Mouse (Mus musculus): Measurements from ENCODE around the gene Lhpp.
"Not testable (repeated sequence)": the region's sequence is repeated elsewhere in the genome, so short reads cannot be mapped to it uniquely, and the experiment has no call there.

Lhpp gene

GRCm38 (mm10) chr7:132654412-132654811, 44.0 kb downstream of the Lhpp start:
- DNase-seq = no peak

DNA sequence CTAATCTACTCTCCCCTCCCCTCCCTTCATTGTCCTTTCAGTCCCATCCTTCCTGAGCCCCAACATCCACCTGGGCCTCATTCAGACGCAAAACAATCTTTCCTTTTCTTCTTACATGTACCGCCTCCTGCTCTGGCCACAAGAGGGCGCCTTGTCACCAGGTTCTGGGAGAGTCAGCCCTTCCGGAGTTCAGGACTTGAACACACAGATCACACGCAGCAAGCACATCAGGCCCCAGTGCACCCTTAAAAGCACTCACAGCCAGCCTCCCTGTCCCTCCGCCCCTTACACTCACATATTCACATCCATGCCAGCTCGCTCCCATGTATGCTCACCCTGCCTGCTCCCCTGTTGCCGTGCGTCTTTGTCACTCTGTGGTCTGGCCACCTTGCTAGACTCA, 45.6 kb downstream of the Lhpp start:
- peak; percentile 83 to 92 for DNase-seq

DNA sequence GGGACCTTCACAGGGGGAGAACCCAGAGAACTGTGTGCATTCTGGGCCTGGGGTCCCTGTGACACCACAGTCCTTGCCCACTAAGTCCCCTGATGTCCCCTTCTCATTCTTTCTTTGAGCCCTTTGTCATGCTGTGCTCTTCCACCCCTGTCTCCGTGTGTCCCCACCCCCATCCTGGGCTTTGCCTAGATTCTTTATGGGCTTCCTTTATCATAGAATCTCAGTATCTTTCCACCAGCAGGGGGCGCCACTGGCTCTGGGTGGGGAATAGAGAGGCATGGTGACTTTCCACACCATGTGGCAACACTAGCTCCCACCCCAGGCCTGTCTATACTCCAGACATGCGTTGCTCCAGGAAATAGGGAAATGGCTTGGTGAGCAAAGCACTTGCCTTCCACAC, 46.1 kb downstream of the Lhpp start:
- peak; percentile 82 to 90 for DNase-seq

DNA sequence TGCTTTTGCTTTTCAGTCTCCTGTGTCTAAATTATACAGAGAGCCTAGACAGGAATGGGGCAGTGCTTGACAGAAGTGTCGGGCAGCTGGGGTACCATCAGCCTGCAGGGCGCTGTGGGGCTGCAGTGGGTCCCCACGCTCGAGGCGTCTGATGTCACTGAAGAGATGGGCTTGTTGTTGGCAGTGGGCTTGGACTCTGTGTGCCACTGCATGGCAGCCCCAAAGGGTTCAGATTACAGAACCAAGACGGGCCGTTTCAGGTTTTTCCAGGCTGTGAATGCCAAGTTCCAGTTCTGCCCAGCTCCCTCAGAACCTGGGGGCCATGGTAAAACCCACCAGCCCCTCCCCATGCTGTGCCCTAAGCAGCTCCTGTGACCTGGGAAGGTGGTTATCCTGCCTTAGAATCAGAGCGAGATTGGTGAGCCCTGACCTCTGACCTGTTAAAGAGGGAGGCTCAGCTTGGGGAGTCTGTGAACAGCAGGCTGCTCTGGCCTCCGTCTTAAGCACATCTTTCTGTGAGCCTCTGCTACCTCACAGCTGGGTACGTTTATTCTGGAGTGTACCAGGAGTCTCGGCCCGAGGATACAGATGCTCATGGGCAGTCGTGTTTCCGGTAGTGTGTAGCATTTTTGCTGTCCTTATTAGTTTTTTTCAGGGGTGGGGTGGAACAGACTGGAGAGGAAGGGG, 47.1 kb downstream of the Lhpp start:
- no peak for DNase-seq

DNA sequence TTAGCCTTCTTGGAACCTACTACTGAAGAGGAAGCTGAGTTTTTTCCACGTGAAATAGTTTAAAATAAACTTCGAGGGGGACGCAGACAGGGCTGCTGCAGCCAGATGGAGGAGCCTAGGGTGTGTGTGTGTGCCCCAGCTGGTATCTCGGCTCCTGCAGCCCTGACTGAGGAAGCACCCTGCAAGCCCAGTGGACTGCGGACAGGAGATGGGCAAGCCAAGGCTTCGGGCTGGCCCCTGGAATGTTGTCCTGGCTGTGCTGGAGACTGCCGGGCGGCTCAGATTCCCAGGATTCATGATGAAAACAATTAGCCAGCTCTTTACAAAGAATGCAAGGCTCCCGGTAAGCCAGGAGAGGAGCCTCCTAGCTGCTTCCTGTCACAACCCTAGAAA, 47.6 kb downstream of the Lhpp start:
- no peak for DNase-seq

DNA sequence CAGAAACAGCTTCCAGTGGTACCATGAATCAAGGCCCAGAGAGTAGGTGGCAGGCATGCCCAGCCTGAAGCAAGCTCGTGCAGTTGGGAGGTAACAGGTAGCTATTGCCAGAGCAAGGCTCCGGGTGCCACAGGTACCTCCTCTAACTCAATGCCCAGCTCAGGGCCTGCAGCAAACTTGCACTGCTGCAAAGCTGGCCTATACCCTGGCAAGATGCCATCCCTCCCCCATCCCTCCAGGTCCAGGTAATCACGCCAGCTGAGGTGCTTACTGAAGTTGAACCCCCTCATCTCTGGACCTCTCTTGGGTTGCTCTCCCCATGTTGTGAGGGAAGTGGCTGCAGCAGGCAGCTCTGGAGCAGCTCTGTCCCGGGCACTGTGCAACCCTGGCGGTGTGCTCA, 48.2 kb downstream of the Lhpp start:
- DNase-seq = no peak

- no peak for DNase-seq
Observed at GRCm38 (mm10) chr7:132659633-132660032, 49.2 kb downstream of the Lhpp start.

- not testable (repeated sequence) for DNase-seq
Observed at GRCm38 (mm10) chr7:132662831-132663230, 52.4 kb downstream of the Lhpp start.

DNA sequence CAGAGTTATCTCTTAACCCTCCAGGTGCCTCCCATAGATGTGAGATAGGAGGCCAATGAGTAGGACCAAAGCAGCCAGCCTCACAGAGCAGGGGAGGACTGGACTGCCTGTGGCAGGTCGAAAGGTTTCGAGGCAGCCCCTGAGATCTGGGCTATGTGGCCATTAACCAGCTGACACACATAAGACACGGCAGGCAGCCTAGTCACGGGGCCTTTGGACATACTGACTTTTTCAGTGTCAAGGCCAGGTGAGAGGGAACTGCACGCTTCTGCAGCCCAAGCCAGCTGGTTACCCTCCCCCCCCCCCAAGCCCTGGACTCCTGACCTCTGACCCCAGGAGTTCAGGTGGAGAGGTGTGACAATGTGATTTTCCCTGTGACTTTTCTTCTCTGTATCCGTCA, 54.4 kb downstream of the Lhpp start:
- no peak for DNase-seq

DNA sequence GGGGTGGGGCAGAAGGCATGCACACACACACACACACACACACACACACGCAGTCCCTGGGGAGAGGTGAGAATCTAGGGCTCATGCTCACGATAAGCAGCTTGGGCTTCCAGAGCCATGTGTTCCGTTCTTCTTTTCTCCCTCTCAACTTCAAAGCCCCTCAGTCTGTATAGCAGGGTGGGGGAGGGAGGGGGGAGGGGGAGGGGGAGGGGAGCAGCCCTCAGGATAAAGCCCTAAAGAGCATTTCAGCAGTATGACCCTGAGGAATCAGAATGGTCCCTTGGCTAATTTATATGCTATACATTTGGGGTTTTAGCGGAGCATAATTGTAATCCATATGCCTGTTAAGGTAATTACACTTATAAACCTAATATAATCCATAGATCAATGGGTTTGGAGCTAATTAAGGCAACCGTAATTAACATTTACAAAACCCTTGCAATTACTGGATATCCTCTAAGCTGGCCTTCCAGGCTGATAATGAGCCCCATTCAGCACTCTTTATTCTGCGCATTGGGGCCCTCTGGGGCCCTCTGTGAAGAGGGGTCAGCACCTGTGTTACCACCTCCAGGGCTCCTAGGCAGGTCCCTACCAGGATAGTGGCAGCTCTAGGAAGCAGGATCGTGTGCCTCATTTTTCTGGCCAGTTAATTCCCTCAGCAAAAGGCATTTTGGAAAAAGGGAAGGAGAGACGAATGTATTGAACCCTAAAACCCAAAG, 55.4 kb downstream of the Lhpp start:
- DNase-seq = no peak

- no peak for DNase-seq
Observed at GRCm38 (mm10) chr7:132666516-132666915, 56.1 kb downstream of the Lhpp start.

DNA sequence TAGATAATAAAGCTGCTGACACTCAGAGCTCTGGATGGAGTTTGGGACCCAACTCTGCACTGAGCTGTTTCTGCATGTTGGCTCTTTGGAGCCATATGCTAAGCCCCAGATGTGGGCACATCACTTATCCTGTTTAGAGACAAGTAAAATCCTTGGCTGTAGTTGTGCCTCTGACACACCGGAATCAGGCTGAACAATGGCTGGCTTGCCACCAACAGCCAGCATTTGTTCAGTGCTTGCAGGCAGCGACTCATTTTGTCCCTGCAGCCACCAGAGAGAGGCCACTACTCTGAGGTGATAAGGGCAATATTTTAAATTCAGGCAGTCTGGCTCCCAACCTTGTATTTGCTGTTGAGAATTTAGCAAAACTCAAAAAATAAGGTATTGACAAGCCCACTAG, 58.2 kb downstream of the Lhpp start:
- peak; percentile 61 to 62 for DNase-seq

GRCm38 (mm10) chr7:132669999-132670862, 59.8 kb downstream of the Lhpp start:
- DNase-seq = peak in 1 of 2 experiments; percentile 60

DNA sequence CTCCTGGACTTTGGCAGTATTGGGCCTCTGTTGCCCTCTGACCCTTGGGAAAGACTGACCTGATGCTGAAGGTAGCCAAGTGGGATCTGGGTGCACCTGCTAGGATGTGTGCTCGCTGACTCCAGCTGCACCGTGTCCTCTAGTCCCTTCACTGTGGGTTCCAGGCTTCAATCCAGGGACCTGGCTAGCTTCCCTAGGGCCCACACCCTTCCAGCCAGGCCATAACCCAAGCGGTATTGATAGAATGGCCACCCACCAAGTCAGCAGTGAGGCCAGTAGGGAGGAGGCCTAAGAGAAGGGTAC, 60.4 kb downstream of the Lhpp start:
- peak; percentile 80 to 84 for DNase-seq

GRCm38 (mm10) chr7:132672481-132672959, 62.1 kb downstream of the Lhpp start:
- peak in 1 of 2 experiments; percentile 72 for DNase-seq

GRCm38 (mm10) chr7:132673931-132674755, 63.7 kb downstream of the Lhpp start:
- peak in 1 of 2 experiments; percentile 60 for DNase-seq

DNA sequence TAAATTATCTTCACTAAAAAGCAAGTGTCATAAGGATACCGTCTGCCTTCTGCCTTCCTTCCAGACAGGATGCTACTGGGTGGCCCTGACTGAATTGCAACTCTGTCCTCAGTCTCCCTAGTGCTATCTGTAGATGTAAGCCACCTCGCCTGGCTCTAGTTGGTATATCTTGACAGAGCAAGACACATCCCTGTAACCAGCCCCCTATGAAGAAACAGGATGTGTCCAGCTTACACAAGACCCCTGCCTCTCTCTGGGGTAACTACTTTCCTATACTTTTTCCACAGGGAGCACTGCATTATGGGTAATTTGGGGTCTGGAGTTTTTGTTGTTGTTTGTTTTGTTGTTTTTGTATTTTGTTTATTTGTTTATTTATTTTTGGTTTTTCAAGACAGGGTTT, 65.5 kb downstream of the Lhpp start:
- no peak for DNase-seq

DNA sequence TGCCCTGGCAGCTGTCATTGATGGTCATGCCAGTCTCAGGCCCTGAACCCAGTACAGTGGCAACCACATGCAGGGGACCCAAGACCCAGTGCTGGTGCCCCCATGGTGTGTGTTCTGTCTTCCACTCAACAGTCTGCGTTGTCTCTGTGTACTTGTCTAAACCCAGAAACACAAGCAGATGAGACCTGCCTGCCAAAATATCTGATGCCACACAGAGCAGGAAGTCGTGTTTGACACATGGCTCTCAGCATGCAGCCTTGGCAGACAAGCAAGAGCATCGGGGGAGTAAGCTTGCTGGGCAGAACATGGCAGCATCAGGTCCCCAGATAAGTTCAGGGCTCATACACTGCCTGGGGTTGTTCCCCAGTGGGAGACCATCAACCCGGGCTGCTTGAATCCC, 68.7 kb downstream of the Lhpp start:
- DNase-seq = no peak

- DNase-seq = no peak
Observed at GRCm38 (mm10) chr7:132679549-132679948, 69.1 kb downstream of the Lhpp start.

- no peak for DNase-seq
Observed at GRCm38 (mm10) chr7:132681296-132681695, 70.9 kb downstream of the Lhpp start.

- no peak for DNase-seq
Observed at GRCm38 (mm10) chr7:132681831-132682230, 71.4 kb downstream of the Lhpp start.

DNA sequence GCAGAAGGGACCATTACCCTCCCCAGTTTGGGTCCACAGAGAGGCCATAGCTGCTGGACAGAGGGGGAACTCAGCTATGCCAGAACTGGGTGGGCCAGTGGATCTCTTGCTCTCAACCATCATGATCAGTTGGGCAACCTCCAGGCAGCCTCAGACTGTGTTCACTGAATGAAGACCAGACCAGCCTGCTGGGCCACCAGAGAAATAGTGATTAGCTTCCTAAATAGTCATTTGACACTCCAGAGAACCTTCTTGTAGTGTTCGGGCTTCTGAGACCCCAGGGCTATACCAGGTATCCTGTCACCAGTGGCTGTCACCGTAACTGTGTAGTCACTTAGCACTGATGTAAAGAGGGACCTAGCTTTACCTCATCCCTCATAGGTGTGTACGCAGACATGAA, 71.9 kb downstream of the Lhpp start:
- no peak for DNase-seq

DNA sequence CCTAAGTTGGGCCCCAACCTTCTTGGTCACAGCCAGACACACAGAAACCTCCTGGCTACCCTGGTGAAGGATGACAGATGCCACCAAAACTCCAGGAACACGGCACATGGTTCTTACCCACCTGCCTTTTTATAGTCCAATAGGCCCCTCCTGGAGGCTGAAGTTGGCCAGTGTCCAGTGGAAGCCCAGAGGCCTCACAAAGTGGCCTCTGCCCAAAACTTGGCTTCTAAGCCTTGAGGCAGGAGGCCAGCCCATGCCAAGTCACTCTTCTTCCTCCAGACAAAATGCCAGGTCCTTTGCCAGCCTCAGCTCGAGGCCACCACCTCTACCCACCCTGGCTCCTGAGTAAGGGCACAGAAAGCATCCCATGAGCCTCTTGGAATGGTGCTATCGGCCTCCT, 72.5 kb downstream of the Lhpp start:
- no peak for DNase-seq

Measured in kidney, adult 8-10 months (tissue).